Mouse (Mus musculus) neutrophil, adult 59 days (primary cell): ENCODE measurements around the gene Mybl2. TPM values are rescaled to one million over a fixed set of nuclear protein-coding genes. Genes with fewer than 3 reads are reported as not detected.

Experiments
- total RNA-seq, 2 experiments: library from RNA; stranded (reverse); gene quantifications; 1 replicate in 1 of 2; 2 replicates in 1 of 2; pipeline ENCODE4 v1.2.4; 2023

Gene Mybl2
- total RNA-seq = 10 to 100 TPM; 30.8 to 33.5 TPM

GRCm38 (mm10) chr2:163054335-163054840, at the start of gene Mybl2:
Mybl2 (plus strand) TSS chr2:163054687.

GRCm38 (mm10) chr2:163016916-163017743, 37.4 kb upstream of the Mybl2 start, which contains the start of gene Ift52:
Ift52 (plus strand) TSS chr2:163017354.

GRCm38 (mm10) chr2:163087728-163088127, 33.2 kb downstream of the Mybl2 start, which contains the start of gene Gtsf1l:
Gtsf1l (minus strand) TSS chr2:163087855.

Other genes with a start within 250 kb of the Mybl2 start
- gene Srsf6, start 123.2 kb upstream of the Mybl2 start, total RNA-seq = 100 to 1,000 TPM; 120 to 150 TPM
- under 1 TPM; 0.26 to 0.51 TPM for gene L3mbtl1, start 111.2 kb upstream of the Mybl2 start, total RNA-seq
- gene Sgk2, start 67.4 kb upstream of the Mybl2 start, total RNA-seq = not detected
- gene Ift52, start 37.3 kb upstream of the Mybl2 start, total RNA-seq = 10 to 100 TPM; 20.3 to 20.8 TPM
- under 1 TPM in 1 of 2 experiments, not detected in 1; 0.49 TPM for gene Gtsf1l, start 33.2 kb downstream of the Mybl2 start, total RNA-seq
- under 1 TPM in 1 of 2 experiments, not detected in 1; 0.20 TPM for gene Tox2, start 148.4 kb downstream of the Mybl2 start, total RNA-seq